Mouse (Mus musculus) layer of hippocampus, adult 9-10 months (tissue): ENCODE data around the gene Urad.

Experiments
- DNase-seq: peaks from one replicate; pipeline ENCODE4 v3.0.0; 2022; ENCODE audit warnings: low spot score

The Urad gene

GRCm38 (mm10) chr5:147325931-147326330 is 3.7 kb upstream of the Urad start:
- no peak for DNase-seq

GRCm38 (mm10) chr5:147323237-147323917 is 1.1 kb upstream of the Urad start:
- DNase-seq, result peak; percentile 30

DNA sequence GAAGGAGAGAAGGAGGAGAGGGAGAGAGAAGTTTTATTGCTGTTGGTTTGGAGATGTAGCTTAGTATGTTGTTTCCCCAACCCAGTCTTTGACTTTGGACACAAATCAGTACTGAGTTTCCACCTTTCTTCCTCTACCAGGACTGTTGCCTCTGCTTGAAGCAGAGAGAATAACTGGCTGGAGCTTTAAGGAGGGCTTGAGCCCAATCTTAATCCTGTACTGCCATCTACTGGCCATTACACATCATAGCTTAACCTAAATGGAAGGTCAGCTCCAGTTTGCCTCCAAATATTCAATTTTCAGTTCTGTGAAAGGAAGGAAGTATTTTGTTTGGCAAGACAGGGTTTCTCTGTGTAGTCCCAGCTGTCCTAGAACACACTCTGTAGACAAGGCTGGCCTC is 2.6 kb downstream of the Urad start:
- DNase-seq, result no peak

- DNase-seq, result no peak
Measured at GRCm38 (mm10) chr5:147317991-147318390, 4.2 kb downstream of the Urad start.

DNA sequence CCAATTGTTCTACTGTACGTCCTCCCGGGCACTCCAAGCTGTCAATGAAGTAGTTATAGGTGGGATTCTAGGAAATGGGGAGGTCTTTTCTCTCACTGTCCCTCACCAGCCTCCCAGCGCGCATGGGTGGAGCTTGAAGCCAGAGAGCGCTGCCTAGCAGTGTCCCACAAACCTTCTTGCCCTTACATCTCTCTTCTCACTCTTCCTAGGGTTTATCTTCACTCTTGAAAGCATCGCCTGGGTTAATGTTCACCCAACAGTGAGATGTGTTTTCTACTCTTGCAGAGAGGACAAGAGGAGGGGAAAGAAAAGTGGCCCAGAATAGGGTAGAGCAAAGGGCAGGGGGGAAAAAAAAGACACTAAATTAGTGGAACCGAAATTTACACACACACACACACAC is 4.9 kb downstream of the Urad start:
- no peak for DNase-seq

DNA sequence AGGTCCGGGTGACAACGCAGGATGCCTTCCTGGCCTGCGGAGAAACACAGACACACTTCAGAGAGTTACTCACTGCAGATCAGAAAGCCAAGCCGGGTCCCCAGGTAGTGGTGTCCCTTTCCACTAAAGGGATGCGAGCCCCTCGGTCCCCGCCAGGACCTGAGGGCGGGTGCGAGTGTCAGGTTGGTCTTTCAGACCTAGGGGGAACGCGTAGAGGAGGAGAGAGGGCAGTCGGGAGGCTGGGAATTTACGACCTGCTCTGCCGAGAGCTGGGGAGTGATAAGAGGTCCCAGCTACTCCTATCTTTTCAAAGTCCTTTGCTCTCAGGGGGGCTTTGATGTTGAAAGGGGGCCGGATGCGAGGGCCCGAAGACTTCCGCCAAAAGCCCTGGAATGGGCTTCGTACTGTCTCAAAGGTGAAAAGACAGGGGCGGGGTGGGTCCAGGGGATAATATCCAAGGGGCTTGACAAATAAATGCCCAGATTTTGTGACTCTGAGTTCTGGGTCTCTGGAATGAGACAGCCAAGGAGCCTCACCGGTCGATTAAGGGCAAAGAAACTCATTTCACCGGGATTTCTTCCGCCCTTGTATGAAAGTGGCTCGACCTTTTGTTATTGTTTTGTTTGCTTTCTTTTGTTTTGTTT is 6.7 kb downstream of the Urad start:
- no peak for DNase-seq

DNA sequence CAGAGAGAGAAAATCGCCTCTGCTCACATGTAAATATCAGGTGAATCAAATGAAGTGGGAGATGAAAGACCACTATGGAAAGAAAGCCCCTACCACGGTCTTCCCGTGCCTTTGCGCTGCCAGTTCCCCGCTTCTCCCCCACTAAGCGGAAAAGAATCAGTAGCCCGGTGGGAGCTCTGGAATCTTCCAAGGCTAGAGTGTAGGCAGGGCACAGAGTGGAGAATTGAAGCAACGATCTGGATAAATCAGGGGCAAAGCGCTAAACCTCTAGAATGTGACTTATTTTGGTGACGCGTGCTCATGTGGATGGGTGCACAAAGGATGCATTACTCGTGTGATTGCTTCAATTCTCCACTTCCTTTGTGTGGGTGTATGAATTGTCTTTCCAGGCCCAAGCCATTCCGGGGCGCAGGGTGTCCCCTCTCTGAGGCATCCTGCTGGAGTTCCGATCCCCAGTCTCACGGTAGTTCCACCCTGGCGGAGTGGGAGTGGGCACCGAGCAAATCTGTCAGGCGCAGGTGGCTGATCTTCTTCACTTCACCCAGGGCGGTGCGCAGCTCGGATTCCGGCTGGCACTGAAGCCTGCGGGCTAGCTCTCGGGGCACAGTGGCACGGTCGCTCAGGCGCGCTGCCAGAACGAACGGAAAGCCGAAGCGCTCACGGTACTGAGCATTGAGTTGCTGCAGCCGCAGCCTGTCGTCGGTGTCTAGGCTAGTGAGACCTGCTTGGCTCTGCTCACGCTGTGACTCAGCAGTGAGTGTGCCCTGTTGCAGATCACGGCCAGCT is 7.4 kb downstream of the Urad start:
- DNase-seq, result no peak

DNA sequence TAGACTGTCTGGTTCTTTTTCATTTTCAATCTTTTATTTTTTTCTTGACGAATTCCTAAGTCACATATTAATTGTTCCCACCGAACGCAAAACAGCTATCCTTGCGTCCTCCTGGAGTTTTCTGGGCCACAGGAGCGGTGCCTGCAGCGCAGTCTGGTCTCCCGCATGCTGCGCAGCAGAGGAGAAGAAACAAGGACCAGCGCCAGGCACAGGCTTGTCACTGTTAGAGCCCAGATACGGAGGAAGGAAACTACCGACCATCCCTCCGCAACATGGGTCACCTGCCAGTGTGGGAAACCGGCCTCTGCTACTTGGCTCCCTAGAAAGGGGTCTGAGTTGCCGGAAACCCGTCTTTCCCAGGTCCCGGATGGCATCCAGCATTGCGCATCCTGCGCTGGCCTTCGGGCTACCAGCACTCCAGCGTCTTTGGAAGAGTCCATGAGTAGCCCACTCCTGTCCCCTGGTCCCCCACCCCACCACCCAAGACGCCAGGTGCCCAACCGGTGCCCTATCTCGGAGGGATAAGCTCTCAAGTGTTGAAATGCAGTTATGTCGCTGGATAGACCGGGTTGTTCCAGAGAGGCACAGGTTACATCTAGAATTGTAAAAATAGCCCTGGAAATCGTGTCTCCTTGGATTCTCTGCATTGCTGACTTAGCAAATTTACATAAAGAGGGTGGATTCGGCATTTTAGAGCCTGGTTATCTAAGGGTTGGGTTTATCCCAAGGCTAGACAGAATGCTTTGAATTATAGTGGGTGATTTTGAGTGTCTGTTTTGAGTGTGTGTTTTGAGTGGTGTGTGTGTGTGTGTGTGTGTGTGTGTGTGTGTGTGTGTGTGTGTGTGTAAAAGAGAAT is 9.2 kb downstream of the Urad start:
- DNase-seq, result no peak

DNA sequence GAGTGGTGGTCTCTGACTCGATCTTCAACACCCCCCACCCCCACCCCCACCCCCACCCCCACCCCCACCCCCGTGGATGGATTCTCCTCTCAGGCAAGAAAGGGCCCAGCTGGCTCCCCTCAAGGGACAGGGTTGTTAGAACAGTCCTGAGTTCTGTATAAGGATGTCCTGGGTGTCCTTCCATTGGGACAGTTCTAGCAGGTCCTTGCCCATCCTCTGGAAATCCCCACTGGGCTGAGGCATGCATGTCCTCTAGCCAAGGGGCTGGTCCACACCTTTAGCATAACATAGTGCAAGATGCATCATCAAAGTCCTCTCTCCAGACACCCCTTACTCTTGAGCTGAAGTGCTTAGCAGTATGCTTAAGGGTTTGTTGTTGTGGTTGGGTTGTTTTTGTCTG is 12.5 kb downstream of the Urad start:
- no peak for DNase-seq

- DNase-seq, result no peak
Measured at GRCm38 (mm10) chr5:147308451-147308850, 13.8 kb downstream of the Urad start.

GRCm38 (mm10) chr5:147307398-147307785 is 14.8 kb downstream of the Urad start:
- DNase-seq, result no peak

- DNase-seq, result no peak
Measured at GRCm38 (mm10) chr5:147306638-147307397, 15.4 kb downstream of the Urad start, which contains the start of gene Cdx2. Cdx2 (minus strand) TSS chr5:147307270.

- no peak for DNase-seq
Measured at GRCm38 (mm10) chr5:147305856-147306637, 16.2 kb downstream of the Urad start.

DNA sequence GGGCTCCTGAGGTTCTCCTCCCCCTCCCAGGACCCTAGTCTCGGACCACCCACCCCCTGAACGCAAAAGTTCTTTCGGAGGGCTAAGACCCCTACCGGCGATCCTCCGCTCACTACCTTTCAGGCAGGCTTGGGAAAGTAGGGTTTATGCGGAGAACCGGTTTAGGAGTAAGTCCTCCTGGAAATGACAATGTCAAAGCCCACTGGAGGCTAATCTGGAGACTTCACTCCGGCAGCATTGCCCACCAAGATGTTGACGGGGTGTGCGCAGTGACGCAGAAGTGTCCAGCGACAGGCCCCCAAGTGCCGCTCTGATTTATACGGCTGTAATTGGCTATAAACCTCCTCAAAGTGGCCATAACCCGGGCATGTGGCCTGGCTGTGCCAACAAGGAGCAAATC is 17.1 kb downstream of the Urad start:
- DNase-seq, result no peak

- DNase-seq, result no peak
Measured at GRCm38 (mm10) chr5:147304276-147305155, 17.7 kb downstream of the Urad start.

- no peak for DNase-seq
Measured at GRCm38 (mm10) chr5:147302746-147303400, 19.4 kb downstream of the Urad start.

- DNase-seq, result no peak
Measured at GRCm38 (mm10) chr5:147302141-147302540, 20.1 kb downstream of the Urad start.

- DNase-seq, result no peak
Measured at GRCm38 (mm10) chr5:147301781-147302070, 20.5 kb downstream of the Urad start.
